ENCODE assay signal across 1 mouse cellular context in genomic region chr11:98858759-98859731, GRCm38 (mm10).
TF ChIP-seq lines count a peak whose summit lies in the region.

No protein-coding gene starts in this region.

TF ChIP-seq in CH12.LX, 34 proteins besides CTCF, POLR2A, EP300 and RAD21 (continued from another document):
- no peak for TF ChIP-seq ZC3H11A (IDR thresholded peaks at IDR 0.05; ENCODE audit: low read depth, low read length)
- TF ChIP-seq HCFC1 (IDR thresholded peaks at IDR 0.05; ENCODE audit: low read depth, low read length): no peak
- TF ChIP-seq POLR2AphosphoS2 (IDR thresholded peaks at IDR 0.05; ENCODE audit: low read depth, low read length): no peak
- no peak for TF ChIP-seq TBP (conservative IDR thresholded peaks at IDR 0.05; ENCODE audit: low read depth, low read length)
- TF ChIP-seq SMC3 (IDR thresholded peaks at IDR 0.05; ENCODE audit: low read depth, low read length): peak; percentile 74
- peak; percentile 59; the same call in 1 of the 2 replicates for TF ChIP-seq NELFE (IDR thresholded peaks at IDR 0.05; ENCODE audit: low read depth, low read length)
- no peak for TF ChIP-seq IRF4 (IDR thresholded peaks at IDR 0.05; ENCODE audit: low read depth, low read length)
- peak; percentile 31 for TF ChIP-seq ZNF384 (IDR thresholded peaks at IDR 0.05; ENCODE audit: low read depth, low read length)
- peak; percentile 76 for TF ChIP-seq MXI1 (IDR thresholded peaks at IDR 0.05; ENCODE audit: low read depth, low read length)
- TF ChIP-seq MAX (IDR thresholded peaks at IDR 0.05; ENCODE audit: low read length): peak; percentile 89
- no peak for TF ChIP-seq CHD1 (IDR thresholded peaks at IDR 0.05; ENCODE audit: low read depth, low read length)
TF ChIP-seq in CH12.LX: peak in this region for 7.
